Mouse (Mus musculus): ENCODE measurements around the gene Cacng7. TPM values are rescaled to one million over a fixed set of nuclear protein-coding genes. Genes with fewer than 3 reads are reported as not detected.
"Not testable (repeated sequence)": the region's sequence is repeated elsewhere in the genome, so short reads cannot be mapped to it uniquely, and the experiment has no call there.

Gene Cacng7
- polyA plus RNA-seq, 1 experiment from 2014 or later: 2.4 TPM

DNA sequence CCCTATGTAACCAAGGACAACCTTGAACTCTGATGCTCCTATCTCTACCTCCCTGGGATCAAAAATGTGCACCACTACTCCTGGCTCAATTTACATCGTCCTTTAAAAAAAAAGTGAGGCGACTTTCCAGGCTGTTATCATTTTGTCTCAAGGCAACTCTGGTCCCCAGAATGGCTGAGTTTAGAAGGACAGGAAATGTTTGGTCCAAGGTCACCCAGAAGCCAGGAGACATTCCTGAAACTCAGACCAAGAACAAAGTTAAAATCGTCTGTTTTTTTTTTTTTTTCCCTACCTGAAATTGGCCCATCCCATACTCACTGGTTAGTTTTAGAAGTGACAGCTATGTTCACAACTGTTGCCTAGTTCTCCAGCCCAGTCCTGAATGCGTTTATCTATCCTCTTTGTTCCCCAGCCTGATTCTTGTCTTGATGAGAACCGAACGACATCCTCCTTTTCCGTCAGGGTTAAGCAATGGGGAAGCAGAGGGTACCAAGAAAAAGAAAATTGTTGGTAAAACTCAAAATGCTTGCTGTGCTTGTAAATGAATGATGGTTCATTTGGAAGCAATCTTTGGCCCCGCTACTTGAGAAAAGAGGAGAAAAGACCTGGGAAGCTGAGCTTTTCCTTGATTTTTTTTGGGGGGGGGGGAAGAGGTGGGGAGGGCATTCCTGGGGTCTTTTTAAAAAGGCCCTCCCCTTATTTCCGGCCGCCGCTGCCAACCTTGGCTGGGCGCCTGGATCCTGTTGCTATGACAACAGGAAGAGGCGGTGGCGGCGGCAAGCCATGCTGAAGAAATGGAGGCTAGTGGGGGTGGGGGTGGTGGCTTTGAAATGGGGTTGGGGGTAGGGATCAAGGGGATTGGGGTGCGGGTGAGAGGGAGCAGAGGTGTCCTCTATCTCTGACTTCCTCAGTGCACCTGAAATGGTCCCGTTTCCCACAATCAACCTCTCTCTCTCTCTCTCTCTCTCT, 57.0 kb downstream of the Cacng7 start:
- Histone ChIP-seq H3K4me1 (peaks cover 36% of the 10 kb centered on the region), H3K9me3 (replicated peaks) (no peaks in the 10 kb centered on the region), H3K4me3 (peak overlapping the region; percentile 51), H3K27ac (peak overlapping the region; percentile 77), H3K27me3 (ENCODE audit: low read depth, poor library complexity, severe bottlenecking) (no peaks in the 10 kb centered on the region), H3K36me3 (peaks cover 9% of the 10 kb centered on the region)
- 4% methylated on average over 16 of the region's 17 CpGs for WGBS
- peak; percentile 65 for DNase-seq (ENCODE audit: low spot score)

DNA sequence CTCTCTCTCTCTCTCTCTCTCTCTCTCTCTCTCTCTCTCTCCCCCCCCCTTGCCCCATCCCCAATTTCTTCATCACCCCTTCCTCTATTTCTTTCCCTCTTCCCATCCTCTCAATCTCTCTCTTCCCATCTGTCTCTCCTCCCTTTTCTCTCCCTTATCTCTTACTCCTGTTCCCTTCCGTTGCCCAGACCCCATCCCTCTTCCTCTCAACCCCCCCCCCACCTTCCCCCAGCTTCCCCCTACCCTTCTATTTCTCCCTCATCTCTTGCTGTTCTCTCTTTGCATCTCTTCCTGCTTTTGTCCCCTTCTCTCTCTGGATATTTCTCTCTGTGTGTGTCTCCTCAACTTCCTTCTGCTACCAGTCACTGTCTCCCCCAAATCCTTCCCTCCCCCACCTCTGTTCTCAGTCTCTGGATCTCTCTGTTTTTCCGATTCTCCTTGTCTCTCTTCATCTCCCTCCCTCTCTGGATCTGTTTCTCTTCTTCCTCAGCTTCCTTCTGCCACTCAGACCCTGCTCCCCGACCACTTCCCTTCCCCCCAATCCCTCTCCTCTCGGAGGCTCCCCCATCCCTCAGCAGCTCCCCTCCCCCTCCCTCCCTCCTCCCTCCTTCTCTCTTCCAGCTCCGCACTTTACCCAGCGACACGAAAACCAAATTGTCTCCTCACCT, 57.8 kb downstream of the Cacng7 start, which contains the start of gene Cacng8:
Gene Cacng8, plus strand, starts transcription at position 271 of the 668 bp plus-strand sequence.
- Histone ChIP-seq H3K4me3 (peak within 1 kb of the TSS; percentile 51), H3K27ac (peak within 1 kb of the TSS; percentile 77), H3K4me1 (peaks cover 36% of the 10 kb centered on the region), H3K36me3 (peaks cover 13% of the 10 kb centered on the region), H3K27me3 (ENCODE audit: low read depth, poor library complexity, severe bottlenecking) (no peaks in the 10 kb centered on the region), H3K9me3 (replicated peaks) (no peaks in the 10 kb centered on the region)
- DNase-seq (ENCODE audit: low spot score): peak; percentile 40
- WGBS: 3% methylated on average over 7 of the region's 7 CpGs

DNA sequence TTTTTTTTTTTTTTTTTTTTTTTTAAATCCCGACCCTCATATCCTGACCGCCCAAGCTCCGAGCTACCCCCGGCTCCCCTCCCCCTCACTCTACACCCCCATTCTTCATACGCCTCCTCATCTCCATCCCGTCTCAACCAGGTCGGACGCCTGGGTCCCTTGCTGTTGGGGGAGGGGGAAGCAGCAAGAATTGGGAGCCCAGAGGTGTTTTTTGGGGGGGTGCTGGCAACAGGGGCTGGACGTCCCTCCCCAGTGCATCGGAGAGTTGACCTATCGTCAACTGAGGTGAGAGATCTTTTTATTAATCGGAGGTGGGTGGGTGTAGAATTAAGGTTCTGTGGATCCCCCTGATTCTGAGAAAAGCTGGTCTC, 58.3 kb downstream of the Cacng7 start:
- 3% methylated on average over 12 of the region's 12 CpGs for WGBS
- Histone ChIP-seq H3K27me3 (ENCODE audit: low read depth, poor library complexity, severe bottlenecking) (no peaks in the 10 kb centered on the region), H3K36me3 (peaks cover 13% of the 10 kb centered on the region), H3K4me1 (peaks cover 36% of the 10 kb centered on the region), H3K9me3 (replicated peaks) (no peaks in the 10 kb centered on the region), H3K4me3 (peak overlapping the region; percentile 51), H3K27ac (peak overlapping the region; percentile 77)
- no peak for DNase-seq (ENCODE audit: low spot score)

DNA sequence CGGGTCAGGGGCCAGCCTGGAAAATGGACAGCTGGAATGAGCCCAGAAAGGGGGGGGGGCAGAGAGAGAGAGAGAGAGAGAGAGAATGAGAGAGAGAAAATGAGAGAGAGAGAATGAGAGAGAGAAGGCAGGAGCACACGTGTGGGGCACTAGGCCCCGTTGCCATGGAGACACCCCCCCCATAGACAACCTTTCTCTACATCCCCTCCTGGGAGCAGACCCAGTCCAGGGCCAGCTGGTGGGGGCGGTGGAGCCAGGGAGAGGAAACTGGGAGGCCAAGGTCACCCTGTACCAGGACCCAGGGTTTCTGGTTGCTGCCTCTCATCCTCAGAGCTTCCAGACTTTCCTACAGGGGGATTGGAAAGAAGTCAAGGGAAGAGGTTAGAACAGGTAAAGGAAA, 59.1 kb downstream of the Cacng7 start:
- no peaks in the 10 kb centered on the region for H3K27me3 ChIP-seq (ENCODE audit: low read depth, poor library complexity, severe bottlenecking)
- H3K36me3 ChIP-seq: peaks cover 13% of the 10 kb centered on the region
- no peaks in the 10 kb centered on the region for H3K9me3 ChIP-seq (replicated peaks)
- peak overlapping the region; percentile 77 for H3K27ac ChIP-seq
- peak overlapping the region; percentile 51 for H3K4me3 ChIP-seq
- DNase-seq (ENCODE audit: low spot score): peak; percentile 54
- 9% methylated on average over 4 of the region's 4 CpGs for WGBS
- peaks cover 36% of the 10 kb centered on the region for H3K4me1 ChIP-seq

DNA sequence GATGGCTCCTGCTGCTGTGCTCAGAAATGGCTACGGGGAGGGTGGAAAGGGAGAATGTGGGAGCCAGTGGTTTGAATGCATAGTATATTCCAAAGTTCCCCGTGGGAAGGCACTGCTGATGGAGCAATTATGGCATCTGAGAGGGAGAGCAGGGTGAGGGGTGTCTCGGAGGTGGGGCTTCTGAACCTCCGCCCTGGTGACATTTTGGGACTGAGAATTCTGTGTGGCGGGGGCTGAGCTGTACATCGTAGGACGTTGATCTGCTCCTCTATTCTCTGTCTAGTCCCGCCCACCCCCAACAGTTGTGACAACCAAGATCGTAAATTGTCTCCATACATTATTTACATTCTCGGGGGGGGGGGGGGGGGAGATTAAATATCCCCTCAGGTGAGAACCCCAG, 64.6 kb downstream of the Cacng7 start:
- Histone ChIP-seq H3K4me3 (no peak overlapping the region), H3K27me3 (ENCODE audit: low read depth, poor library complexity, severe bottlenecking) (no peaks in the 10 kb centered on the region), H3K9me3 (replicated peaks) (no peaks in the 10 kb centered on the region), H3K27ac (no peak overlapping the region), H3K4me1 (peaks cover 7% of the 10 kb centered on the region; the same call in 1 of the 2 replicates), H3K36me3 (peaks cover 13% of the 10 kb centered on the region)
- 71% methylated on average over 10 of the region's 10 CpGs for WGBS
- DNase-seq (ENCODE audit: low spot score): no peak

DNA sequence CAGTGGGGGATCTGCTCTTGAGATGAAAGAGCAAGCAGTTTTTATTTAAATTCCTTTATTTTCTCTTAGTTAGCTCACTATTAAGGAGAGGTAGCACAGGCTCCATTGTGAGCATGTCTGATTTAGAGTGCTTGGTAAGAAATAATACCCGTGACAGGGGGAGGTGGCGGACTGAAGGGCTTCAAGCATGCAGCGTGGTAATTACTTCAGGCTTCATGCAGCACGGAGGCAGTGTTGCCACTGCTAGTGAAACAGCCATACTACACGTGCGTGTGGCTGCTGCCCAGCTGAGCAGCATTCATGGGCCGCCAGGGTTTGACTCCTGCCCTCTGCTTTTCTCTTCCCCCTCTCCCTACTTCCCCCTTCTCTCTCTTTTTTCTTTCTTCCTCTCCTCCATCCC, 65.0 kb downstream of the Cacng7 start:
- H3K4me1 ChIP-seq: peaks cover 5% of the 10 kb centered on the region; the same call in 1 of the 2 replicates
- WGBS: 62% methylated on average over 7 of the region's 7 CpGs
- H3K36me3 ChIP-seq: peaks cover 13% of the 10 kb centered on the region
- H3K27ac ChIP-seq: no peak overlapping the region
- DNase-seq (ENCODE audit: low spot score): no peak
- no peaks in the 10 kb centered on the region for H3K9me3 ChIP-seq (replicated peaks)
- H3K4me3 ChIP-seq: no peak overlapping the region
- H3K27me3 ChIP-seq (ENCODE audit: low read depth, poor library complexity, severe bottlenecking): no peaks in the 10 kb centered on the region

DNA sequence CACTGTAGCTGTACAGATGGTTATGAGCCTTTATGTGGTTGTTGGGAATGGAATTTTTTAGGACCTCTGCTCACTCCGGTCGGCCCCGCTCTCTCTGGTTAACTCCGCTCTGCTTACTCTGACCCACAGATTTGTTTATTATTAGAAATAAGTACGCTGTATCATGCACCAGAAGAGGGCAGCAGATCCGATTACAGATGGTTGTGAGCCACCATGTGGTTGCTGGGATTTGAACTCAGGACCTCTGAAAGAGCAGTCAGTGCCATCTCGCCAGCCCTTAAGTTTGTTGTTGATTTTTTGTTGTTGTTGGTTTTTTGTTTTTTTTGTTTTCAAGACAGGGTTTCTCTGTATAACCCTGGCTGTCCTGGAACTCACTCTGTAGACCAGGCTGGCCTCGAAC, 65.6 kb downstream of the Cacng7 start:
- not testable (repeated sequence) for H3K9me3 ChIP-seq (replicated peaks); H3K4me1 ChIP-seq; H3K4me3 ChIP-seq; H3K27me3 ChIP-seq (ENCODE audit: low read depth, poor library complexity, severe bottlenecking); DNase-seq (ENCODE audit: low spot score); H3K27ac ChIP-seq
- peaks cover 13% of the 10 kb centered on the region for H3K36me3 ChIP-seq
- WGBS: 96% methylated on average over 8 of the region's 8 CpGs

DNA sequence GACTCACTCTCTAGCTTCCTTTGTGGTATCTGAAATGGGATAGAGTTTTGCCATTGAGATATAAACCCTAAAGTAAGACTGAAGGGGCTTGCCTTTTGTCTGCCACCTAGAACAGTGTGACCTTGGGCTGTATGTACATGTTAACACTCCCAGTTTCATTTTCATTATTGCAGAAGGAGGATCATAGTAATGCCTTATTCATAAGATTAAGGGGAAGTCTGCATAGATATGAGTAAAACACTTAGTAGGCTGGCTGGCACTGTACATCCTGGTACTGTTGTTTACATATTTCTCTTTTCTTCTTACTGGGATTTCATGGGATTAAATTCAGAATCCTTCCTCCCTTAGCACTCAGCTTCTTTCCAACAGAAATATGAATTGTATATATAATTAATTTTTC, 67.2 kb downstream of the Cacng7 start:
- peaks cover 5% of the 10 kb centered on the region; the same call in 1 of the 2 replicates for H3K4me1 ChIP-seq
- H3K9me3 ChIP-seq (replicated peaks): no peaks in the 10 kb centered on the region
- H3K27me3 ChIP-seq (ENCODE audit: low read depth, poor library complexity, severe bottlenecking): no peaks in the 10 kb centered on the region
- peaks cover 2% of the 10 kb centered on the region for H3K36me3 ChIP-seq
- H3K27ac ChIP-seq: no peak overlapping the region
- no peak for DNase-seq (ENCODE audit: low spot score)
- no peak overlapping the region for H3K4me3 ChIP-seq

DNA sequence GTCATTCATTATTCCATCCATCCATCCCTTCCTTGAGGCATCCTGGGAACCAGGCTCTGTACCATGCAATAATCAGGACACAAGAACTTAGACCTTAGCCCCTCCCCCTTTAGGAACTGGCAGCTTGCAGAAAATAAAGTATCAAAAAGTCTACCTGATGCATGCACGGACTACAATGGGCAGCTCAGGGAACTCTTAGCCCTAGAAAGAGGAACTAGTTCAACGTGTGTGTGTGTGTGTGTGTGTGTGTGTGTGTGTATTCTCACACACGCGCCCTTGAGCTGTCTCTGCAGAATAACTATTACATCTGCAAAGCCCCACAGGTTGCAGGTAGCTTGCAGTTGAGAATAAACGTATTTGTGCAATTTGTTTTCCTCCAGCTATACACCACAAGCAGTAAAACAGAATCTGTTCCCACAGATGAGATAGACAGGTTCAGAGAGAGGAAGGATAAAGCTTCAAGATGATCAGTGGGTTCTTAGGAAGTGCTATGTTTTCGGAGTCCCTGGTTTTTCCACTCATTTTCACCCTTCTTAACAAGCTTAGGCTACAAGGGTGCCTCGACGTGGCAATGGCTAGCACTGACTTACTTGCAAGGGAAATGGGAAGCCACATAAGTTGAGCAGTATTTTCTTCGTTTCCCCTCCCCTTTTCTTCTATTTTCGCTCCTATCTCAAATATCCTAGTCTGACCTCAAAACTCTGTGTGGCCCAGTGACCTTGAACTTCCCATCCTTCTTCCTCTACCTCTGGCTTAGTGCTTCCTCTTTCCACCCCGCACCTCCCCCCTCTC, 77.2 kb downstream of the Cacng7 start:
- Histone ChIP-seq H3K4me3 (no peak overlapping the region), H3K36me3 (no peaks in the 10 kb centered on the region), H3K27me3 (ENCODE audit: low read depth, poor library complexity, severe bottlenecking) (peaks cover 52% of the 10 kb centered on the region), H3K27ac (no peak overlapping the region), H3K4me1 (peaks cover 11% of the 10 kb centered on the region), H3K9me3 (replicated peaks) (no peaks in the 10 kb centered on the region)
- DNase-seq (ENCODE audit: low spot score): no peak
- 69% methylated on average over 11 of the region's 11 CpGs for WGBS

DNA sequence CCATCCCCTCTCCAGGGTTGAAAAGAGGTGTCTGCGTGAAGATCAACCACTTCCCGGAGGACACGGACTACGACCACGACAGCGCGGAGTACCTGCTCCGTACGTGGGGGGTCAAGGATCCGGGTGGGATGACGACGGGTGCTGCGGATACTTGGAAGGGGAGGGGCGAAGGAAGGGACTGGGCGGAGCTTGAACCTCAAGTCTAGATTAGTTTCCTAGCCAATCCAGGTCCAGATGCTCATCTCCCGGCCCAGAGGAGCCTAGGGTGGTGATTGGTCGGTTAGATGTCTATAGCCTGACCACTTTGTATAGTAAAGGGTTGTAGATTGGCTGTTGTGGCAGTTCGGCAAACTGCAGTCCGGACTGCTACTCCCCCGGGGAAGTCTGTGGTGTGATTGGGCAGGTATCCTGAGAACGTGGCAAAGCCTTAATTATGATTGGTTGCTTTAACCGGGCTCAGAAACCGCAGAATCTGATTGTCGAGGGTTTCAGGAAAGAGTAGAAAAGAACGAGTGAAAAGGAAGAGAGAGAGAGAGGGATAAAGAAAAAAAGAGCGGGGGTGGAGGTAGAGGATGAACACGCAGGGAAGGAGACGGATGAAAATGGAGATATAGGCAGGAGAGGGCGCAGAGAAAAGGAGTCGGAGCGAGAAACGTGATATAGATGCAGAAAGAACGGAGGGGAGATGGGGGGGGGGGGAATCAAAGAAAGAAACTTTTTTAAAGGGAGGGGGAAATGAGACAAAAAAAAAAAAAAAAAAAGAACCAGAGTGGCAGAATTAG, 78.6 kb downstream of the Cacng7 start:
- peak overlapping the region; percentile 55 for H3K4me3 ChIP-seq
- WGBS: under 1% methylated on average over 33 of the region's 33 CpGs
- peak overlapping the region; percentile 63; the same call in 1 of the 2 replicates for H3K27ac ChIP-seq
- peak; percentile 67 for DNase-seq (ENCODE audit: low spot score)
- H3K4me1 ChIP-seq: peaks cover 20% of the 10 kb centered on the region
- peaks cover 66% of the 10 kb centered on the region for H3K27me3 ChIP-seq (ENCODE audit: low read depth, poor library complexity, severe bottlenecking)
- H3K9me3 ChIP-seq (replicated peaks): no peaks in the 10 kb centered on the region
- no peaks in the 10 kb centered on the region for H3K36me3 ChIP-seq

DNA sequence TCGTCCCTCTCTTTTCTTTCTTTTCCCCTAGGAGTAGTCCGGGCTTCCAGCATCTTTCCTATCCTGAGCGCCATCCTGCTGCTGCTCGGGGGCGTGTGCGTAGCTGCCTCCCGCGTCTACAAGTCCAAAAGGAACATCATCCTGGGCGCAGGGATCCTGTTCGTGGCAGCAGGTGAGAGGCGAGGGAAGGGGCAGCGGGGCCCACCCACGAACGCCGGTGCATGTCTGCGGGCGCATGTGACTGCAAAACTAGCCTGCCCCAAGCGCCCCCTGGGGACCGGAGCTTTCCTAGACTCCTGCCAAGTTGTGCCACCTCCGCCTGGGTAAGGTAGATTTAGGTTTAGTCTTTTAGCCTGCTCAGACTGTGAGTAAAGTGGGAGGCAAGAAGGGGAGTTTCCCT, 79.3 kb downstream of the Cacng7 start:
- 2% methylated on average over 20 of the region's 20 CpGs for whole genome bisulfite sequencing
- Histone ChIP-seq H3K4me3 (peak overlapping the region; percentile 55), H3K36me3 (no peaks in the 10 kb centered on the region), H3K27ac (no peak overlapping the region), H3K4me1 (peaks cover 20% of the 10 kb centered on the region), H3K27me3 (ENCODE audit: low read depth, poor library complexity, severe bottlenecking) (peaks cover 73% of the 10 kb centered on the region), H3K9me3 (replicated peaks) (no peaks in the 10 kb centered on the region)
- DNase-seq (ENCODE audit: low spot score): peak; percentile 56

DNA sequence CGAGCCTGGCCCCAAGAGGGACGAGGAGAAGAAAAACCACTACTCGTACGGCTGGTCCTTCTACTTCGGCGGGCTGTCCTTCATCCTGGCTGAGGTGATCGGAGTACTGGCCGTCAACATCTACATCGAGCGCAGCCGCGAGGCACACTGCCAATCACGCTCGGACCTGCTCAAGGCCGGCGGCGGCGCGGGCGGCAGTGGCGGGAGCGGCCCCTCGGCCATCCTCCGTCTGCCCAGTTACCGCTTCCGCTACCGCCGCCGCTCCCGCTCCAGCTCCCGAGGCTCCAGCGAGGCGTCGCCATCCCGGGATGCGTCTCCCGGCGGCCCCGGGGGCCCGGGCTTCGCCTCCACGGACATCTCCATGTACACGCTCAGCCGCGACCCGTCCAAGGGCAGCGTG, 82.1 kb downstream of the Cacng7 start:
- H3K4me1 ChIP-seq: peaks cover 20% of the 10 kb centered on the region
- peak overlapping the region; percentile 56 for H3K27ac ChIP-seq
- H3K9me3 ChIP-seq (replicated peaks): no peaks in the 10 kb centered on the region
- WGBS: 1% methylated on average over 47 of the region's 47 CpGs
- H3K4me3 ChIP-seq: peak overlapping the region; percentile 64
- DNase-seq (ENCODE audit: low spot score): peak; percentile 65
- no peaks in the 10 kb centered on the region for H3K36me3 ChIP-seq
- H3K27me3 ChIP-seq (ENCODE audit: low read depth, poor library complexity, severe bottlenecking): peaks cover 96% of the 10 kb centered on the region

Measured in limb, embryonic 10.5 days (tissue).